Mouse (Mus musculus) thymus, postnatal 25 days (tissue): ENCODE data around the gene Dnah17.

ENCODE experiments used
- DNase-seq: peaks from one replicate; pipeline ENCODE4 v3.0.0; 2022

Dnah17 gene

DNA sequence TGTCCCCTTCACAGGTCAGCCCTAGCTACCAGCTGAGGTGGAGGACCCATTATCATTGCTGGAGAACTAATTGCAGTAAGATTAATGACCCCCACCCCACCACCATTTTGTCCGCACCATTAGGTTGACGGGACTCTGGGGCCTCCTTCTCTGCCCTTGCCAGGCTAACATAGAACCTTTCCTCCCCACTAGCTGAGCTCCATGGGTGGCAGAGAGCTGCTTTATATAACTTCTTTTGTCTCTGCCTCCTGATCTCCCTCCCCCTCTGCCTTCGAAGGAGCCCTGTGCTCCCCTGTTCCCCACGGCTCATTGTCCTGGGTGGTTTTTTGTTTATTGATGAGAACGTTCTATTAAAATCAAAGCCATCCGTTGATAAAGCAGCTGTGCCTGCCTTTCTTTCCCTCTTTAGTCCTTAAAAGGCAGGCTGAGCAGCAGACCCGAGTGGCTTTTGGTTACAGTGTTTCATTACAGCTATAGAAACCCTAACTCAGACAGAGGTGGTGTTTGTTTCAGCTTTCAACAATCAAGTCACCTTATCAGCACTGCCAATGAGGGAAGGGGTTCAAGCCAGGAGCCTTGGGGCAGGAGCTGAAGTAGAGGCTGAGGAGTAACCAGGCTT, 12.2 kb upstream of the Dnah17 start:
- DNase-seq: no peak

DNA sequence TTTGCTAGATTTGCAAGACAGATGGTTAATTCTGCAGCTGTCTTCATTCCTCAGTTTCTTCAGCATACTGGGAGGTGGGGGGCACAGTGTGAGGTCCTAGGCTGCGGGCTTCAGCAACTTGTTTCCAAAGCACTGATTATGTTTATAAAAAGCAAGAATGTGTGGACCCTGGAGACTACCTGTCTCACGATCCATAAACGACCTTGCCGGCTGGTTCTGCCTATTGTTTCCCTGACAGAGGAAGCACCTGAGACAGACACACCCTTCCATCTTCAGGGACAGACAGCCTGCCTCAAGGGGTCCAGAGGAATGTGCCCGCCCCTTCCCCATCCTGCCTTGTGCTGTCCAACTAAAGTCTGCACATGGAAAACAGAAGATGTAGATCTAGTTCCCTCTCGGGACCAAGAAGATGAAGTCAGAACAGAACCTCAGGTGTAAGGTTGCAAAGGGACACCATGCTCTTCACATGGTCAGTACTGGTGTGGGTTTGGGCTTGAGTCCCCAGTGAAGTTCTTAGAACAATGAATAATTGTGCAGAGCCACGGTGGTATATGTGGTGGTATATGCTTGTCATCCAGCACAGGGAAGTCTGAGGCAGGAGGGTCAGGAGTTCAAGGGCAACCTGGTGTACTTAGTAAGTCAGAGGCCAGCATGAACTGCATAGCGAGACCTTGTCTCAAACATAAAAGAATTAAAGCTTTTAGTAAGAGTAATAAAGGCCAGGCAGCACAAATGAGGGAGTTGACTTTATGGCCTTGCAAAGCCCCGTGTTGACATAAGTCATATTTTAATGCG, 10.5 kb upstream of the Dnah17 start:
- no peak for DNase-seq

DNA sequence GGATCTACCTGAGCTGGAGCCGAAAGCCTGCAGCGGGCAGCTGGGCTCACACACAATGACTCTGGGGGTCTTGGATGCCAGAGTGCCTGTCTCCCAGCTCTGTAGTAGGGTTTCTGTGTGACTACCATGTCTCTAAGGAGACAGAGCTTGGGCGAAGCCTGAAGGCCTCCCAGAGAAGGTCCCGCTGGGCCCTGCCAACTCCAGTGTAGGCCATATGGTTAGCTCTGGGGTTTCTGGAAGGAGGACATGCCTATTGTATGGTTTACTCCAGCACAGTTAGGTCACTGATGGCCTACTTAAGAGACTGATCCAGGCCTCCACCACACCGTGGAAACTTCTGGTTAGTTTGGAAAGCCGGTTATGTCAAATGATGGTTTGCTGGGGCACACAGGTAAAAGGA, 7.9 kb upstream of the Dnah17 start:
- DNase-seq: no peak

DNA sequence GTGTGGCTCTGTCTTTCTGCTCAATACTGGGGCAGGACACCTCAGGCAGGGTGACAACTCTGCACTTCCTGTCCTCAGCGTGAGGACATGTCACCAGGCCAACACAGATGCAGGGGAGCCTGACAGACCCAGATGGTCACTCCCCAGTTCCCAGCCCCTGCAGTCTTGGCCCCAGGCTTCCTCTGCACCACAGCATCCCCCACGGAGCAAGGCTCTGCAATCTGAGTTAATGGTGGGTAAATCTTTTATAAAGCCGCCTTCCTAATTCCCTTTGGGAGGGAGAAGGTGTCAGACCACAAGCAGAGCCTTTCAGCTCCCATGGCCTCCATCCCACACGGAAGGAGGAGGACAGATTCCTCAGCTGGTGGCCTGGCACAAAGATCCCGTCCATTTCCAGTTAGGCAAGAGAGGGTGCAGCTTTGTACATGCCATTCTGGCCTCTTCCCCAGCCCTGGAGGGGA, 5.8 kb upstream of the Dnah17 start:
- no peak for DNase-seq

DNA sequence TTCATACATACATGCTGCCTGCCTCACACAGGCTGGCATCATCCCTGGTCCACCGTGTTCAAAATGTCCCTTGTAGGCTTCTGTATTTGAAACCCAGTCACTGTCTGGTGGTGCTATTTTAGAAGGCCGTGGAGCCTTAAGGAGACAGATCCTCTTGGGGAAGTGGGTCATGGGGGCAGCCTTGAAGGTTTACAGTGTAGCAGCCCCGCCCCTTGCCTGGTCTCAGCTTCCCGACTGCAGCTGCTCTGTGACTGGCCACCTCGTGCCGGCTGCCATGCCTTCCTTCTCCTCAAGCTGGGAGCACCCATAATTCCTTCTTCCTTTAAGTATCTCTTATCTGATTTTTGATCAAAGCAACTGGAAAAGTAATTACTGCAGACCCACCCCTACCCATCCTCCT, 4.8 kb upstream of the Dnah17 start:
- DNase-seq: peak; percentile 43

DNA sequence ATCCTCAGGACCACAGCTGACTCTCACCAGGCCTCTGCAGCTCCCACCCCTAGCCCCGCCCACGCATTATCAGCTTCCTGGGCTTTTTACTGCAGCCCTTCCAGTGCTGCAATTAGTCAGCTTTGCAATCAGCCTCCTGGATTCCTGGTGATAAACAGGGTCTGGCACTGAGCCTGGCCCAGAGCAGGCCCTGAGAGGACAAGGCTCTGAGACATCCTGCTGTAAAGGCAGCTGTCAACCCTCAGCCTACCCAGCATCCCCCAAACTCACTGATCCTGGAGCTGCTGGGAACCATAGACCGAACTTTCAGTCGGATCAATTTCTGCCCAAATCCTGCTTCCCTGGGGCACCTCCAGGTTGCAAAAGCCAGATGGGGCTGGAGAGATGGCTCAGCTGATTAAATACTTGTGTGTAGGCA, 3.3 kb upstream of the Dnah17 start:
- no peak for DNase-seq

DNA sequence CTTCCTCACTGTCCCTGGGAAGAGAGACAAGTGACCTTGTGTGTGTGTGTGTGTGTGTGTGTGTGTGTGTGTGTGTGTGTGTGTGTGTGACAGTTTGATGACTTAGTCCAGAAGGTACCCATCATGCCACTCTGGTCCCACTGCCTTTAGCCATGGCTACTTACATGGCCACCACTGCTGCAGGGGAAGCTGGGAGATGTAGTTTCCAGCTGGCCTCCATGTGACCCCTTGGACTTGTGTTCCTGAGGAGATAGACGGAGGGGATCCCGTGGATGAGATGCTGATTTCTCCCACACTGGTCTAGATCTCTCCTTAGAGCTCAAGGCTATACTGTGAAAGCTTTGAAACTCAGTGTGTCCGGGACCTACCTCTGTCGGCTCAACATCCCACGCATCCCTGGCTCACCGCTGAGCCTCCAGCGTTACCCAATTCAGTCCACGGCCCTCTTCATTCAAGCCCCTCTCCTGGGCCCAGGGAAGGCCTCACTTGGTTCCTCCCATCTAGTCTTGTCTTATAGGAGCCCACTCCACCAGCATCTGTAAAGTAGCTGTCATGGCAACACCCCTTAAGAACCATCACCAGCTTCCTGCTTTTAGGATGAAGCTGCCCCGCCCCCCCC, 2.8 kb upstream of the Dnah17 start:
- no peak for DNase-seq

DNA sequence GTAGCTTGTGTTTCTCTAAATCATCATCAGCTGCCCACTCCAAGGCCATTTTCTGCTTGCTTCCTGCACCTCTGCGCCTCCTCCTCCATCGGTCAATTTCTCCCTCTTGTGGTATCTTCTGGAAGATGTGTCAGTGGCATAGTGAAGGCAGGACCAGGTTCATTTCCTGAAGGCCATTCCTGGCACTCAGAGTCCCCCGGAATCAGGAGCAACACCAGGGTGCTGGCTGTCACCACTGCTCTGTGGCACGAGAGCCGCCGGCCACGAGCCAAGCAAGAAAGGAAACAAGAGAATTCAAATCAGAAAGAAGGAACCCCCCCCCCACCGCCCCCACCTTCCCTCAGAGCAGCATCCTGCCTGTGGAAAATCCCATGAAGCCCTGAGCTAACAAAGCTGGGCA, 1.7 kb upstream of the Dnah17 start:
- no peak for DNase-seq

DNA sequence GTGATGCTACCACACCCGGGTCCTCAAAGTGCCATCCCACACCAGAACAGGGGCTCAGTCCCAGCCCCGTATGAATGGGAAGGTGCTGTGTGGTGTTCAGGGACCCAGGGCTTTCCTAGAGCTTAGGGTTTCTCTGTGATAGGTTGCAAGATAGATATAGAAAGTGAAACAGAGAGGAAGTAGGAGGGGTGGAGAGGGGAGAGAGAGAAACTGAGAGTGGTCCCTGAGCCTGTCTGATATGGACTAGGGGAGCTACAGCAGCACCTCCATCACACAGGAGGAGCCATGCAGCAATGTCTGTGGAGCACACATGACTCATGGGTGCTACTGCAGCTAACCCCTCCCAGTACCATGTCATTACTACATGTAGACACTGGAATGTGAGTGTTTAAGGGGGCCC, 622 bp downstream of the Dnah17 start:
- DNase-seq: no peak

DNA sequence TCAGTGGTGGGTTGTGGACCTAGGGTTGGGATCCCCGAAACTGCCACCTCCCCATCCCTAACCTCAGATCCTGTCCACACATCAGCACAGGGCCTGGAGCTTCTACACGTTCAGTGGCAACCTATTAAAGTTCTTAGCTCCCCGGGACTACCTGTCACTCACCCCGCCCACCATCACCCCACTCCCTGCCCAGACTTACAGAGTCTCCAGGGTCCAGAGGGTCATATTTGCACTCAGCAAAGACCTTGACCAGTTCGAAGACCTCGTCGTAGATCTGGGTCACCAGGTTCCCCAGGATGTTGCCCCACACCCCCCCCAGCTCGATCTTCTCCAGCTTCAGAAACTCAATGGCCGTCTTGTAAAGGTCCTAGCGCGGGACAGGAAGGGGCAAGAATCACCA, 8.8 kb downstream of the Dnah17 start:
- DNase-seq: no peak

DNA sequence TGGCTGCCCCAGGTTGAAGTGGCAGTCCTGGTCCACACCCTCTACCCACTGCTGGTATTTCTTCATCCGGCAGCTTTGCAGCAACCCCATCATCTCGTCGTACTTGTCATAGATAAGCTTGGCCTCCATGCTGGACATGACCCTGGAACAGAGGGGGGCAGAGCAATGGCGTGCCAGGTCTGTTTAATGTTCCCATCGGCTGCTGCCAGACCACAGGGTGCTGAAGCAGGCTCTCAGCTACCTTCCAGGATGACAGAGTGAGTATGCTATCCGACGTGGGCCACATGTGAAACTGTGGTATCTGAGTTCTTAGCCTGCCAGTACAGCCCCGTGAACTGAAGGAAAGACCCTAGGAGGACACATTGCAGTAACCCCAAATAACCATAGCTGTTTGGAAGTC, 11.7 kb downstream of the Dnah17 start:
- DNase-seq: no peak

DNA sequence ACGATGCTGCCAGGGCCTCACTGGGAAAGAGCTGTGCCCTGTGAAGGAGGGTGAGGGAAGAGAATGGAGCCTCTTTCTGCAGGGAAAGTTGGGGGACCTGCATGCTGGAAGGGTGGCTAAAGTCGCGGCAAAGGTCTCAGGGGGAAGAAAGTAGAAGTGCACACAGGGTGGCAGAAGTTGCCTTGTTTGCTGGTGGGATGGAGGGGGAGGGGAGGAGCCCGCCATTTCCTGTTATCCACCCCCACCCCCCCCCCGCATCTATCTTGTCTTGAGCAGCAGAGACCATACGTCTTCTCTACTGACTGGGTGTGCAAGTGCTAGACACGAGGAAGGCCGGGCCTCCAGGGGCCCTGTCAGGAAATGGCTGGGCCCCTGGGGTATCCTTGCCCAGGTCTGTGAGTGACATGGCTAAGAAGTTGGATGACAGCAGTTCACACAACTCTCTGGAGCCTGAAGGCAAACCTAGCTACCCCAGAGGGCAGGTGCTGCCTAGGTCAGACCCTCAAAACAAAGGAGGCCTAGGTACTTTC, 15.8 kb downstream of the Dnah17 start:
- DNase-seq: peak; percentile 51

DNA sequence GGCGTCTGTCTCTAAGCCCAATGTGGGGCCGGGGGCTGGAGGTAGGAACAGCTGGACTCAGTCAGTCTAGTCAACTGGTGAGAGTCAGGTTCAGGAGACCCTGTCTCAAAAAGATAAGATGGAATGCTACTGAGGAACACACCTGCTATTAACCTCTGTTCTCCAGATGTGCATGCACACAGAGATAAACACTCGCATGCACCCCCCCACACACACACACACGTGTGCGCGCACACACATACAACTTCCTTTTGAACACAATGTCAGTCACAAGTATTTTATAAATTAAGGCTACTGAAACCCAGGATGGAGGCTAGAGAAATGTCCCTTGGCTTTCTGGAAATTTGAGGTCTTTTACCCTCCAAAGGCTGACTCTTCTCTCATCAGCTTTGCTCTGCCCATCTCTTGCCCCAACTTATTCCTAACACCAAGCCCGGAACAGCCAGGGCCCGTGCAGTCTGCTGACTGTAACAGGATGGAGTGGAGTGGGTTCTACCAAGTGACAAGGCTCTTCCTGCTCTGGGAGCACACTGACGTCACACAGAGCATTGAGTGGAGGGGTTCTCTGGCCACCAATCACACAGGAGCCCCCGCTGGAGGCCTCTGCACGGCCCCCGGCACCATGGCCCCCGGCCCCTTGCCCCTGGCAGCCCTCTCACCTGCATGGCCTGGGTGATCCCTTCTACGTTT, 16.8 kb downstream of the Dnah17 start:
- DNase-seq: peak; percentile 52

DNA sequence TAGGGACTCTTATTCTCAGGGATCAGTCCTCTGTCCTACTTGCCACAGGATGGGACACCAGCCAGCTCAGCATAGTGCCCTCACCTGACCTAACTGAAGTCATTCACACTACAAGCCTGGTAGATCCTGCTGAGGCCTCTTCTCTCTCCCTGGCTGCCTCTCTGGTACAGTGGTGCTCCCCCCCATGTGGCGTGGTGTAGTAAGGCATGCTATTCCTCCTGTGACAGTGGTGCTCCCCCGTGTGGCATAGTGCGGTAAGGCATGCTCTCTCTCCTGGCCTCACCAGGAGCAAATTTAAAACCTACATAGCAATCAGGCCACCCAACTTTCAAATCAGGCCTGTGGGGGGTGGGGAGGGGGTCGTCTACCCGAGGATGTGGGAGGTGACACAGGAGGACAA, 26.4 kb downstream of the Dnah17 start:
- peak; percentile 87 for DNase-seq

DNA sequence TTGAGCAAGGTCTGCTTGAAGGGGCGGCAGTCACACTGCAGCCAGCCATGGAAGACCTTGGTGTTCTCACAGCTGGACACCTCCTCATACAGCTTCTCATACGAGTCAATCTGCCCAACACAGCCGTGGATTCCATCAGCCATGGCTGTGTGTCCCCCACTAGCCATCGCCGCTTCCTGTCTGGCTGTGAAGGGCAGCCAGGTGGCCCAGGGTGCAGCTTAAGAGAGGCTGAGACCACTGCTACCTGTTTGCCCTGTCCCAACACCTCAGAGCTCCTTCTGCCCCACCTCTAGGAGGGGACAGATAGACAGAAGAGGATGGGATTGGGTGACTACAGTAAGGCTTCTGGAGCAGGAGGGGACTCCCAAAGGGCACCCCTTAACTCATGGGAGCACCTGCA, 27.1 kb downstream of the Dnah17 start:
- peak; percentile 23 for DNase-seq

DNA sequence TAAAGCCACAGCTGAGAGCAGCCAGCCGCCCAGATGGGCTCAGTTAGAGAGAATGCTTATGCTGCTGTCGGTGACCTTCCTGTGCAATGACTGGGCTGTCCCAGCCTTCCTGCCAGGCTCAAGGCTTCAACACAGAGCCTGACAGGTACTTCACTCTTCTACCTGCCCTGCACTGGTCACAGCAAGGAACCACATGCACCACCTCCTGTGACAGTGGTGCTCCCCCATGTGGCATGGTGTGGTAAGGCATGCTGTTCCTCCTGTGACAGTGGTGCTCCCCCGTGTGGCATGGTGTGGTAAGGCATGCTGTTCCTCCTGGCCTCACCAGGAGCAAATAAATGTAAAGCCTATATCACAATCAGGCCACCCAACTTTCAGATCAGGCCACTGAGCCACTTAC, 27.6 kb downstream of the Dnah17 start:
- peak; percentile 93 for DNase-seq

DNA sequence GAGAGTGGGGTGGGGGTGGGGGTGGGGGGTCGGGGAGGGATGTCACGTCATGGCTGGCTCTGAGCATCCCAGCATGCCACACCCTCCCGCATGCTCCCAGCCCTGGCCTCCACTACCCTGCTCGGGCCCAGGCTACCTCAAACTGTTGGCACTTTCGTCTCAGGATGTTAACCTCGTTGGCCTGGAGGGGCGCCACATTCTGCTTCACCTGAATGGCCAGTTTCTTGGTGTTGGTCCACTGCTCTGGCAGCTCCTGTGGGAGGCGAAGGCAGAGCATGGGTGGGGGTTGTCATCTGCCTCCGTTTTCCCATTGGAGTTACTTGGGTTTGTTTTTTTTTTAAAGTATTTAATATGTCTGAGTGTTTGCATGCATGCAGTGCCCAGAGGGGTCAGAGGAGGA, 29.3 kb downstream of the Dnah17 start:
- no peak for DNase-seq

DNA sequence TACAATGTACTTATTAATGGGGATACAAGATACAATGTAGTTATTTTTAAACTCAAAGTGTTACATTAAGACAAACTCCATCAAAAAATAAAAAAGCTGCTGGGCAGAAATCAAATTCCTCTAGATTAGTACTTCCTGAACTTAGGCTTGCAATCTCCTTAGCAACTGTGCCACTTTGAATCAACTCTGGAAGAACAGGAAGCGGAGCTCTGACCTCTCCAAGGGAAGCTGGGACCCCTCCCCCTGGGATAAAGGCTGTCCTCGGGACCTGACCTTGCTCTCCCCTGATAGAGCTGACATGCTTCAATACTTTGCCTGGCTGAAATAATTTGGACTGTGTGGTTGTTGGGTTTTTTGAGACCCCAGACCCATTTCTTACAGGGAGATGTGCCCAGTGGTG, 33.7 kb downstream of the Dnah17 start:
- DNase-seq: no peak

DNA sequence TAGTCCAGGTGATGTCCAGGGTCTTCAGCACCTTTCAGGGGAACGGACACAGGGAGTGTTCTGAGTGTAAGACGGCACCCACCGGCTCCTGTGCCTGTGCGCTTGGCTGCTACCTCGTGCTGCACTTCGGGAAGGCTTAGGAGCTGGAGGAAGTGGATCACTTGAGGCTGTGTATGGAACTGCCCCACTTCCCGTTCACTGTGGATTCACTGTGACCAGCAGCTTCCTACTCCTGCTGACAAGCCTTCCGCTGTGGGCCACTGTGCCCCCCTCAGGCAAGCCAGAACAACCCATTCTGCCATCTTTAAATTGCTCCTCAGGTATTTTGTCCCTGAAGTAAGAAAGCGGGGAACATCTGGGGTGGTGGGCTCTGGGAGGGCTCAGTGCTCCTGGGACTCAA, 35.4 kb downstream of the Dnah17 start:
- DNase-seq: no peak

DNA sequence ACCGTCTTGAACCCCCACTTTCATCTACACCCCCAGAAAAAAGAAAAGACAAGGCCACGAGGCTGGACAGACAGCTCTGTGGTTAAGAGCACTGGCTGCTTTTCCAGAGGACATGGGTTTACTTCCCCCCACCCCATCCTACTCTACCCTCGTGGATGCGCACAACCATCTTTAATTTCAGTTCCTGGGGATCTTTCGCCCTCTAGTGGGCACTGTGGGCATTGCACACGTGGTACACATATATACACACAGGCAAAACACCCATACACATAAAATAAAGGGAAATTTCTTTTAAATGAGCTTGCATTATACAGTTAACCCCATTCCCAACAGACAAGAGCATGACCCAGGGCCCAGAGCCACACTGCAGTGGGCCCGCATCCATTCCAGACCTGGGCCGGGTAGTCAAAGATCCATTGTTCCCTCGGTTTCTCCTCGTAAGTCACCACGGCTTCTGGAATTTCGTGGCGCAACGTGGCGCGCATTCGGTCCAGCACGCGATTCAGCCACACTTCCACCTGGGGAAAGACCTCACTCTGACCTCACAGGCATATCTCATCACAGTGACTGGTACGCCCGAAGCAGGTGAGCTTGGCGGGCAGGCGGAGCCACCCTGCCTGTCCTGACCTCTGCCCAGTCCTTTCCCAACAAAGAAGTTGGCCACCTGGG, 39.3 kb downstream of the Dnah17 start:
- no peak for DNase-seq

DNA sequence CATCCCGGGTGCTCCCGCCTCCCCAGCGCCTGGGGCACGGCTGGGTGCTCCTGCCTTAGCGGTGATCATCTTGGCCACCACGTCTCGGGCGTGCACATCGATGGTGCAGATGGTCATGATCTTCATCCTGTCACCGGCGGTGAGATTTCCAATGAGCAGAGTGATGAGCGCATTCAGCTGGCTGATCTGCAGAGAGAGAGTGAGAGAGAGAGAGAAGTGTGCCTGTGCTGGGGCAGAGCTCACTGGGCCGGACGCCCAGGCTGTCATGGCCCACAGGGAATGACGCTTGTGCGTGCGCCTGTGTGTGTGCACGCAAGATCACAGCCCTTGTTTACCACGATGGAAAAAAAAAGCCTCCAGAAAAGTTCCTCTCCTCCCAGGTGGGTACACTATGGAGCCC, 41.5 kb downstream of the Dnah17 start:
- no peak for DNase-seq

DNA sequence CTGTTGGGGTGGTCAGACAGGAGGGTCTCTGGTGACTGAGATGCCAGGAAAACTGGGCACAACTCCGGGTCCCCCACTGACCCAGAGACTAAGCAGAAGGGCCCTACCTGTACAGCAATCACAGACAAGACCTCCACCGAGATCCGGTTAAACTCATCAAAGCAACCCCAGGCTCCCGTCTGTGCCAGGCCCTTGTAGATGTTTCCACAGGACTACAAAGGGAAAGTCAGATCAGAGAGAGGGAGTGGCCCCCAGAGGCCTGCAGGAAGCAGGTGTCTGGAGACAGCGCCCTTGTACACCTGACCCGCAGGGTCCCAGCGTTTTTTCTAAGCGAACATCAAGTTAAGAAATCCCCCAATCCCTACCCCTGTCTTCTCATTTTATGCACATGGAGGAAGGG, 44.5 kb downstream of the Dnah17 start:
- DNase-seq: peak; percentile 48

DNA sequence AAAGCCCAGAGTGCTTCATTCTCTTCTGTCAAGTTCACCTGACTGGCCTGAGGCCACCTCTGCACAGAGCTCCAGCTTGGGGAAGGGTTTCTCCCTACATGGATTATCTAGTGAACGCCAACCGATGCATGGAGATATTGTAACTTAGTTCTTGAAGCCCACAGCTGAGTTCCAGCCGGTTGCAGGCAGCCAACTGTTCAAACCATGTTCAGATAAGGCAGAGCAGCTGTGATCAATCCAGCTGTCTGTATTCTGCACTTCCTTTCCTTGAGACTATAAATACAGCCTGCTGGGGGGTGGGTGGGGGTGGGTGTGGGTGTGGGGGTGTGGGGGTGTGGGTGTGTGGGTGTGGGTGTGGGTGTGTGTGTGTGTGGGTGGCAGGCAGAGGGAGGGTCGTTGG, 45.3 kb downstream of the Dnah17 start:
- DNase-seq: peak; percentile 47
